Mouse (Mus musculus): Measurements from ENCODE around the gene Cnga3.

DNA sequence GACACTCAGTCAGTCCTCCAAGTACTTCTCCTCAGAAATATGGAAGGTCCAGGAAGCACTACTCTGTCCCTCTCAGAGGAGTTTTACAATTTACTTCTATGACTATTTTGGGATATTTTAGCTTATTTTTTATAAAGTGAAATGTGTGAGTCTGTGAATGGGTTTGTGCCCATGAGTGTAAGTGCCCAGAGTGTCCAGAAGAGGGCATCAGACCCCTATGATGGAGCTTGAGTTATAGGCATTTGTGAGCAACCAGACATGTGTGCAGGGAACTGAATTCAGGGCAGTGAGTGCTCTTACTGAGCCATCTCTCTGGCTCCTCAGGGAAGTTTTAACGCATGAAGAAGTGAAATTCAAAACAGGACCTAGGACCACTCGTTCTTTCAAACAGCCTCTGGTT, 44.2 kb downstream of the Cnga3 start:
- TF ChIP-seq CTCF (IDR thresholded peaks at IDR 0.05; ENCODE audit: low read depth, low read length), result no peak
- no peak for TF ChIP-seq POLR2A (IDR thresholded peaks at IDR 0.05; ENCODE audit: insufficient read depth, low read length)
- TF ChIP-seq EP300 (IDR thresholded peaks at IDR 0.05; ENCODE audit: insufficient read depth, low read depth, low read length), result no peak

All from ES-Bruce4 (cell line).